Comparison of ENCODE assay signal across 8 mouse cellular contexts in the genomic region with DNA sequence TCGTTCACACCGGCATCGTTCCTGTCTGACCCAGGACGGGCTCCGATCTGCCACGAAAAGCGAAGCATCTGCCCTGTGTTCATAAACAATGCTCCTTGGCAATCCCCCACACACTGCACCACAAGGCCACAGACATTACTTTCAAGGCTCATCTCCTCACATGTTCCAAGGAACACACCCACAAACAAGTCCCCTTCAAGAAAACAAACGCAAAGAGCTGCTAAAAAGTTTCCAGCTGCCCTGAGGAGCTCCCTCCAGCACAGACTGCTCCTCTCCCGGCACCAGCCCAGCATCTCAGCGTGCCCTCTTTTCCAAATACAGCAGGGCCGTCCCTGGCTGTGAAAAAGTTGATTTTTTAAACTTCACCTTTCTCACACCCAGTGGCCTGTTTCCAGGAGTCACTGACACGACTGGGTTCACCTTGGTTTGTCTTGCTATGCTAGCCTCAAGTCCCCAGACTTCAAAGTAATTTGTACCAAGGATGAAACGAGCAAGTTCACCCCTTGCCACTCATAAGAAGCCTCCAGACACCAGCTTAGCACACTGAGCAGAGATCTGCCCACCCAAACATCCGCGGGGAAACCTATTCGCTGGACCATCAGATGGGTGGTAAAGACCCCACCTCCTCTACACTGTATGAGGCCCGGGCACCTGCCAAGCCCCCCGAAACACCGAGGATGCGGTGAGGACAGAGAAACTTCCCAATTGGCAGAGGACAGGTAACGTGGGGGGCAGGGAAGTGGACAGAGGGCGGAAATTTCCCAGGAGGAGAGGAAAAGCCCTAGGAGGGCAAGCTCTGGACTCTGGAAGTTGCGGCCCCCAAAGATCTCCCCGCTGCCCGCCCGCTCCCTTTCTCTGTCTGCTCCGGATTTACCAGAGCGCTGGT. TPM values are rescaled to one million over a fixed set of nuclear protein-coding genes. Genes with fewer than 3 reads are reported as not detected.
DNase-seq lines count a peak whose midpoint lies in the region; ATAC-seq lines count a peak whose summit lies in the region.

No protein-coding gene starts in this region.

- H3K9ac ChIP-seq in heart, embryonic 11.5 days (ENCODE audit: low read depth, low read length): peak overlapping the region; percentile 76
- peak overlapping the region; percentile 71 for H3K9ac ChIP-seq in liver, embryonic 13.5 days

- no peak for ATAC-seq in heart, embryonic 11.5 days (replicated peaks; ENCODE audit: insufficient number of reproducible peaks, low FRiP score, low TSS enrichment)
- ATAC-seq in liver, embryonic 13.5 days (ENCODE audit: low read depth): no peak
- ATAC-seq in inflammation-experienced regulatory T-cells, adult 6 months: no peak

- intact Hi-C loops in gastrocnemius, postnatal 14 days (cut with DNase I; ENCODE audit: low total_unique reads): no loop called here
- intact Hi-C loops in gastrocnemius, postnatal 36 days (cut with DNase I): no loop called here

- peaks cover 6% of the 10 kb centered on the region; the same call in 1 of the 2 replicates for H3K27me3 ChIP-seq in heart, embryonic 11.5 days (ENCODE audit: control insufficient read depth, insufficient read depth, low read length)
- peaks cover 21% of the 10 kb centered on the region for H3K27me3 ChIP-seq in liver, embryonic 13.5 days

- peak overlapping the region; percentile 82 for H3K4me3 ChIP-seq in heart, embryonic 11.5 days (ENCODE audit: low read depth, low read length)
- H3K4me3 ChIP-seq in liver, embryonic 13.5 days (replicated peaks): peak overlapping the region; percentile 70

- H3K9me3 ChIP-seq in heart, embryonic 11.5 days (replicated peaks; ENCODE audit: control insufficient read depth, low read length): no peaks in the 10 kb centered on the region
- H3K9me3 ChIP-seq in liver, embryonic 13.5 days (replicated peaks): no peaks in the 10 kb centered on the region

- peak overlapping the region; percentile 97 for H3K4me2 ChIP-seq in heart, embryonic 11.5 days
- H3K4me2 ChIP-seq in liver, embryonic 13.5 days: peak overlapping the region; percentile 92

- no peaks in the 10 kb centered on the region for H3K36me3 ChIP-seq in heart, embryonic 11.5 days (ENCODE audit: control insufficient read depth, insufficient read depth, low read length)
- H3K36me3 ChIP-seq in liver, embryonic 13.5 days: no peaks in the 10 kb centered on the region

- H3K27ac ChIP-seq in heart, embryonic 11.5 days (ENCODE audit: low read depth, low read length): peak overlapping the region; percentile 91; the same call in 1 of the 2 replicates
- no peak overlapping the region for H3K27ac ChIP-seq in liver, embryonic 13.5 days

- WGBS in heart, embryonic 11.5 days (ENCODE audit: insufficient replicate concordance): 13% methylated on average over 25 of the region's 28 CpGs
- 16% methylated on average over 28 of the region's 28 CpGs for WGBS in liver, embryonic 13.5 days (ENCODE audit: insufficient replicate concordance)

- peak; percentile 32 for DNase-seq in gastrocnemius, postnatal 14 days
- DNase-seq in gastrocnemius, postnatal 36 days: no peak
- peak; percentile 31 for DNase-seq in thymus, postnatal 0 days (ENCODE audit: low spot score)
- DNase-seq in thymus, adult 18-20 months: no peak
- no peak for DNase-seq in liver, embryonic 13.5 days
- DNase-seq in retina, embryonic 14.5 days (ENCODE audit: low spot score): peak; percentile 21

- H3K4me1 ChIP-seq in heart, embryonic 11.5 days (ENCODE audit: control insufficient read depth, insufficient read depth, low read length): peaks cover 10% of the 10 kb centered on the region
- peaks cover 42% of the 10 kb centered on the region for H3K4me1 ChIP-seq in liver, embryonic 13.5 days (replicated peaks)

RNA-seq across cellular contexts. Expression of a gene that starts 0.8 kb away (rescaled TPM):
- 10 to 100 TPM; 23.3 to 29.3 TPM for total RNA-seq in gastrocnemius, postnatal 14 days (2021)
- 10 to 100 TPM; 14.9 to 18.2 TPM for total RNA-seq in gastrocnemius, postnatal 36 days (2021)
- 4.2 and 4.9 TPM in 2 replicates for polyA plus RNA-seq in thymus, postnatal 0 days (2015; fragmentation: Nextera tagmentation; extraction: Ambion mirVana)
- 6.7 and 7.0 TPM in 2 replicates for polyA plus RNA-seq in heart, embryonic 11.5 days (2014; fragmentation: Nextera tagmentation; extraction: Ambion mirVana)
- 0.99 and 1.2 TPM in 2 replicates for polyA plus RNA-seq in liver, embryonic 13.5 days (2015; fragmentation: Nextera tagmentation; extraction: Ambion mirVana)
- 1 to 10 TPM; 1.7 to 7.9 (median 3.9) TPM for polyA plus RNA-seq in inflammation-experienced regulatory T-cells, adult 6 months (2017; shearing (Covaris generic))

Comparison
In these comparisons a context has a peak if more than half of its experiments do, and no peak if none do; other contexts are left out.
1. DNase-seq: peak in gastrocnemius, postnatal 14 days (single experiment), thymus, postnatal 0 days (single experiment) and retina, embryonic 14.5 days (single experiment); none in gastrocnemius, postnatal 36 days (0 of 2), thymus, adult 18-20 months (0 of 2) and liver, embryonic 13.5 days (single experiment).